Mouse (Mus musculus) urinary bladder, postnatal 25 days (tissue): ENCODE results near the gene Cacna1a.
"Not testable (repeated sequence)": the region's sequence is repeated elsewhere in the genome, so short reads cannot be mapped to it uniquely, and the experiment has no call there.

Source experiments
- DNase-seq: peaks from one replicate; pipeline ENCODE4 v3.0.0; 2022; ENCODE audit warnings: low spot score

The Cacna1a gene

DNA sequence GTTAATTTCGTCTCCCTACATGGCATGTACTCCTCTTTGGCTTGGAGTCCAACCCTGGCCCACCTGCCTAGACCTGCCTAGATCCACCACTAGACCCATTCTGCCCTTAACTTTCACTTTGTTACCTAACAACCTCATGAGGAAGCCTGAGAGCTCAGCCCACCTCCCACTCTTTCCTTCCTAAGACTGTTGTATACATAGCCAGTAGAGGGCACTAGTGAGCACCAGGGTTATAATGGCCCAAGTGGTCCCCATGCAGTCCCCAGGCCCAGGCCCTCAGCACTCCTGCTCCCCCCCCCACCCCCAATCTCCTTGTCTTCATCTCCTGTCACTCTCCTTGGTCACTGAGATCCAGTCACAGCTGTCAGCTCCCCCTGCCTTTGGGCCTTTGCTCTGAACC lies 86.2 kb downstream of the Cacna1a start:
- DNase-seq, result no peak

DNA sequence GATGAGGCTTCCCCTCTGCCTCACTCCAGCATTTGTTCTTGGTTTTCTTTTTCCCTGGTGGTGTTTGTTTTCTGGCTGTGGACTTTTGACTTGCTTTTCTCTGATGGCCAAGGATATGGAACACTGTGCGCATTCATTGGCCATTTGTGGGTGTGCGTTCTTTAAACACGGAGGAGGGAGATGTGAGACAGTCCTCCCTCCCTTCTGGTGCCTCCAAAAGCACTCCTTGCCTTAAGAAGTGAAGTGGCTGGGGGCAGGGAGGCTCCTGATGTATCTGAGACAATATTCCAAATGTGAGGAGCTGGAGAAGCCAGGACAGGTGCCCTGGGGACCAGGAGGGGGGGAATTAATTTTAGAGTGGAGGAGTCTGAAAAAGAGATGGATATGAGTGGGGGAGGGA lies 89.1 kb downstream of the Cacna1a start:
- DNase-seq, result no peak

DNA sequence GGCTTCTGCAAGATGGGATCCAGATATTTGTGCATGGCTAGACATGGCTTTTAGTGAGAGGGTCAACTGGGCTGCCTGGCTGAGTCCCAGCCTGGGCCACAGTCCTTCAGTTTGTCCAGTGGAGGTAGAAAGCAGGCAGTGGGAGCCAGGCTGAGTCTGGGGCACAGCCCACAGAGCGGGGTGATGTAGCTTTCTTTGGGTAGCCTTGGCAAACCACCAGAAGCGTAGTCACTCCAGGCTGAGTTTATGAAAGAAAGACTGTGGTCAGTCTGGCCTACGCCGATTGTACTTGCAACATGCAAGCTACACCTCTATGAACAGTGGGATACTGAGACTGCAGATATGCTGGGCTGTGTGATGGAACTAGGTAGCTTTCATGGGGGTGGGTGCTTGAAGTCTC lies 94.8 kb downstream of the Cacna1a start:
- DNase-seq, result no peak

DNA sequence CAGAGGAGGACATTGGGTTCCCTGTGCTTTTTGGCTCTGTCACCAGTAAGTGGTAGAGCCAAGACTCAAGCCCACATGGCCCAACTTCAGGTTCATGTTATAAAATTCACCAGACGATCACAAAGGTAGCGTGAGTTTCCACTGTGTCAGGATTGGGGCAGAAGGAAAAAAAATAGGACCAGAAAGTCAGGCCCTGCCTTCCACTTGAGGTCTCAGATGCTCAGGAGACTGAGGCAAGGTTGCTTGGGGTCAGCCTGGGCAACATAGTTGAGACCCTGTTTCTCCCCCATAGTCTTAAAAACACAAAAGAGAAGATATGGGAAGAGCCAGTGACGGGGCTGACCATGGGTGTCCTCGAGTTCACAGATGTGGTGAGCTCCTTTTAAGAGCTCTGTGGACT lies 97.1 kb downstream of the Cacna1a start:
- DNase-seq, result no peak

- DNase-seq, result no peak
Observed at GRCm38 (mm10) chr8:84485864-84486263, 97.6 kb downstream of the Cacna1a start.

DNA sequence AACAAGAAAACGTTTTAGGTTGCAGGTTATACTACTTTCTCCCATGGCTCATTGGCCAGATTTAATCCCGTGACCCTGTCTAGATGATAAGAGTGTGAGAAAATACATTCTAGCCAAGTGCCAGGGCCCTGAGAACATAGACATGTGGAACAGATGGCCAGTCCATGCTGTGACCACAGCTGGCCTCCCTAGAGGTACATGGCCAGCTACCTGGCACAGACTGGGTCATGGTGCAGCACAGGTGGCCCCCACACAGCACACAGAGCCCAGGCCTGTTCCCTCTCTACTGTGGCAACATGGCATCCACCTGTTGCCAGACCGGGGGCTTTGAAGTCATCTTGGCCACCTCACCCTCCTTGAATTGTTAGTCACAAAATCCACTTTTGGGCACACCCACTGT lies 101.0 kb downstream of the Cacna1a start:
- no peak for DNase-seq

DNA sequence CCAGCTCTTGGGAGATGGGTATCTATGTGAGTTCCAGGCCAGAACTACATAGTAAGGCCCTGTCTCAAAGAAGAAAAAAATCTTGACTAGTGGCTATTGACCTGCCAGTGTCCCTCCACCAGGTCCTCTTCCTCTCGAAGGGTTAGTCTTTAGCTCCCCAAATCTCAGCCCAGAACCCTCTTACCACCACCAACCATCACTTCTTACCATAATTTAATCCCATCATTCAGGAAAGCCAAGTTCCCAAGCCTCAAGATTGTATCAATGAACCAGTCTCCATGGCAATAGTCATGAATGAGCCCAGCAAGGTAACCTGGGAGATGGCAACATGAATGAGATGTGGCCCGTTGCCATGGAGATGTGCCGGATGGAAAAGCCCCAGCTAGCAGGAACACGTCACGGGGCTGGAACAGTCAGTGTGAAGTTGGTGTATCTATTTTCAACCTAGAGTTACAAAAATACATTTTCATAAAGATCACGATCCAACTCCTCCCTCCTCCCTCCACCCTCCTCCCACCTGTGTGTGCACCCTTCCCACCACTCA lies 106.4 kb downstream of the Cacna1a start:
- DNase-seq, result no peak

- no peak for DNase-seq
Observed at GRCm38 (mm10) chr8:84501181-84501580, 112.9 kb downstream of the Cacna1a start.

- peak; percentile 29 for DNase-seq
Observed at GRCm38 (mm10) chr8:84501671-84502308, 113.5 kb downstream of the Cacna1a start.

GRCm38 (mm10) chr8:84502638-84503037 lies 114.4 kb downstream of the Cacna1a start:
- DNase-seq, result no peak

GRCm38 (mm10) chr8:84507220-84507619 lies 119.0 kb downstream of the Cacna1a start:
- no peak for DNase-seq

- DNase-seq, result not testable (repeated sequence)
Observed at GRCm38 (mm10) chr8:84509764-84510163, 121.5 kb downstream of the Cacna1a start.

DNA sequence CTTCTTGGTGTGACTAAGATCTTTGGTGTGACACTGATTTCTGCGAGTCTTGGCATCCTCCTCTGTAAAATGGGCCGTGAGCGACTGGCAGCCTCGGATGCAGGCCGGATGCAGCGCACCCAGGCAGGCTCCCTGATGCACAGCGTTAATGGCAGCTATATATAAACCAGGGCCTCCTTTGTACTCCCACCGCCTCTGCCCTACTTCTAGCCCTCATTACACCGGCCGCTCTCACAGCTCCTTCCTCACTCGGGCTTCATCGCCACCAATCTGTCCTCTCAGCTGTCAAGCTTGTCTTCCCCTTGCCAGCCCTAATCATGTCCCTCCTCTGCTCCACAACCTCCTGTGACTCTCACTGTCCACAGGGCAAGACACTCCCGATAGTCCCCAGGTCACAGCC lies 123.4 kb downstream of the Cacna1a start:
- DNase-seq, result no peak

- peak; percentile 23 for DNase-seq
Observed at GRCm38 (mm10) chr8:84513765-84514164, 125.5 kb downstream of the Cacna1a start.

DNA sequence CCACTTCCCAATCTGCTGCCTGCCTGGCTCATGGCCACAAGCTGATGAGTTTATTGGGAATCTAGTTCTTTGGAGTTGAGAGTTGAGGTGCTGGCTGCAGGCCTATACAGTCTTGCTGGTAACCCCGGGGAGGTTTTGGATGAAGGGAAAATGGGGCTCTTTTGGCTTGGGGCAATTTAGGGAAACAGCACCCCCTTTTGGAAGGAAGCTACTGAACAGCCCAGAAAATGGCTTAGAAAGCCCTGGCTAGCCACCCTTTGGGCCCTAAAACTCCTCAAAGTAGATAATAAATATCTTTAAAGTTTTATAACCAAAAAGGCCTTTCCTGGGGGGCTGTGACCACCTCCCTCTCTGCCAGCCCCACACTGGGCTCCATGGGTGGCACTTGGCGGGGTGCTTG lies 129.9 kb downstream of the Cacna1a start:
- no peak for DNase-seq

DNA sequence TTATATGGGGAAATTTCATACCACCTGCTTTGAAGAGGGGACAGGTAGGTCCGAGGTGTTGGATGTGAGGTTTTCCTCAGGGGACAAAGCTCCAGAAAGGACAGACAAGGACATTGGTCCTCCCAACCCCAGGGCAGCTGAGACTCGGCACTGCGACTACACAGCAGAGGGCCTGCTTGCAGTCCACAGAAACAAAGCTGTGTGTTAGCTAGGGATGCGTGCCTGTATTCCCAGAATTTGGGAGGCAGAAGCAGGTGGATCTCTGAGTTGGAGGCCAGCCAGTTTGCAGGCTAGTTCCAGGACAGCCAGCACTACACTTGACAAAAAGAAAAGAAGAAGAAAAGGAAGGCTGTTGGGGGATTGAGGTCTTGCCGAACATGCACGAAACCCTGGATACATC lies 130.5 kb downstream of the Cacna1a start:
- no peak for DNase-seq

- no peak for DNase-seq
Observed at GRCm38 (mm10) chr8:84519767-84520626, 131.8 kb downstream of the Cacna1a start.

- DNase-seq, result no peak
Observed at GRCm38 (mm10) chr8:84520999-84521398, 132.8 kb downstream of the Cacna1a start.

- no peak for DNase-seq
Observed at GRCm38 (mm10) chr8:84528036-84528435, 139.8 kb downstream of the Cacna1a start.

GRCm38 (mm10) chr8:84529548-84529947 lies 141.3 kb downstream of the Cacna1a start:
- no peak for DNase-seq

DNA sequence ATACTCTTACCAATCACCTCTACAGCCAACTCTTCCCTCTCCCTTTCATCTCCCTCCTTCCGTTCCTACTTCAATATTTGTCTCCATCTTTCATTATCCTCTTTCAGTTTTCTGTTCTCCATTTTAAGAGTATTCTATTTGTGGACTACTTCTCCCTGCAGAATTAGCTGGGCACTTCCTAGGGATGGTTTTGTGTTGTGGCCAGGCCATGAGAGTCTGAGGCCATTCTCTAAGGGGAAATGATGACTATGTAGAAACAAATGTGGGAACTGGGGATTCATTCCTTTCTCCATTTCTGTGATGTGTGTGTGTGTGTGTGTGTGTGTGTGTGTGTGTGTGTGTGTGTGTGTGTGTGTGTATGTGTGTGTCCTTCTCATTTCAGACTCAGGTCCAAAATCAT lies 144.5 kb downstream of the Cacna1a start:
- no peak for DNase-seq

GRCm38 (mm10) chr8:84533341-84533740 lies 145.1 kb downstream of the Cacna1a start:
- no peak for DNase-seq

- DNase-seq, result no peak
Observed at GRCm38 (mm10) chr8:84536917-84537316, 148.7 kb downstream of the Cacna1a start.
